Mouse (Mus musculus) large intestine, adult 2 months (tissue): Measurements from ENCODE around the gene Psma2. TPM values are rescaled to one million over a fixed set of nuclear protein-coding genes. Genes with fewer than 3 reads are reported as not detected.

Experiments
- DNase-seq: peaks from one replicate; pipeline ENCODE4 v3.0.0-alpha.2; 2012; ENCODE audit warnings: low read depth, low spot score
- WGBS: fragments of 180-500 bp; shearing (Covaris S2); methylation state at CpG from one replicate; pipeline ENCODE4 v1.1.7; 2018; 5-methylcytosine and 5-hydroxymethylcytosine counted together
- polyA plus RNA-seq: library from polyadenylated mRNA; depleted of rRNA; stranded (reverse); fragments of >200 nt; gene quantifications from 2 replicates; pipeline ENCODE4 v1.2.3, GENCODE M21; 2012; rRNA removed

Psma2 gene
- 51.1 and 51.7 TPM in 2 replicates for polyA plus RNA-seq

- DNase-seq = peak; percentile 94
- under 1% methylated on average over 42 of the region's 42 CpGs for WGBS
Measured at GRCm38 (mm10) chr13:14612926-14613529, at the start of gene Psma2, which contains the start of gene Mrpl32. Gene Psma2 (plus strand): TSS chr13:14613240. Gene Mrpl32 (minus strand): TSS chr13:14613165.

- no peak for DNase-seq
Measured at GRCm38 (mm10) chr13:14574128-14574527, 38.9 kb upstream of the Psma2 start.

GRCm38 (mm10) chr13:14580392-14580791, 32.6 kb upstream of the Psma2 start:
- WGBS = 75% methylated on average over 3 of the region's 3 CpGs

GRCm38 (mm10) chr13:14602744-14603143, 10.3 kb upstream of the Psma2 start:
- WGBS = 87% methylated on average over 2 of the region's 2 CpGs
- DNase-seq = no peak

More at GRCm38 (mm10) chr13:14580392-14580791, 32.6 kb upstream of the Psma2 start:
- DNase-seq = no peak

GRCm38 (mm10) chr13:14607616-14608015, 5.4 kb upstream of the Psma2 start:
- DNase-seq = no peak

GRCm38 (mm10) chr13:14612463-14612862, 577 bp upstream of the Psma2 start:
- DNase-seq = no peak
- 4% methylated on average over 10 of the region's 10 CpGs for WGBS

- DNase-seq = no peak
- WGBS = 0% methylated on average over 9 of the region's 9 CpGs
Measured at GRCm38 (mm10) chr13:14613553-14613952, 513 bp downstream of the Psma2 start.

- 11% methylated on average over 2 of the region's 2 CpGs for WGBS
- DNase-seq = peak; percentile 42
Measured at GRCm38 (mm10) chr13:14618724-14619123, 5.7 kb downstream of the Psma2 start.

GRCm38 (mm10) chr13:14629726-14630641, 16.9 kb downstream of the Psma2 start, which contains the start of gene AW209491:
Gene AW209491 (plus strand): TSS chr13:14630154.
- 1% methylated on average over 29 of the region's 29 CpGs for WGBS
- peak; percentile 90 for DNase-seq

- 20% methylated on average over 1 of the region's 1 CpGs for WGBS
- no peak for DNase-seq
Measured at GRCm38 (mm10) chr13:14639998-14640397, 27.0 kb downstream of the Psma2 start.

- WGBS = 17% methylated on average over 1 of the region's 1 CpGs
- DNase-seq = no peak
Measured at GRCm38 (mm10) chr13:14649301-14649700, 36.3 kb downstream of the Psma2 start.

- no peak for DNase-seq
Measured at GRCm38 (mm10) chr13:14667107-14667506, 54.1 kb downstream of the Psma2 start.

GRCm38 (mm10) chr13:14670342-14670741, 57.3 kb downstream of the Psma2 start:
- 23% methylated on average over 2 of the region's 2 CpGs for WGBS
- no peak for DNase-seq

More at GRCm38 (mm10) chr13:14667107-14667506, 54.1 kb downstream of the Psma2 start:
- 67% methylated on average over 4 of the region's 4 CpGs for WGBS

- DNase-seq = no peak
- 63% methylated on average over 3 of the region's 3 CpGs for WGBS
Measured at GRCm38 (mm10) chr13:14688955-14689354, 75.9 kb downstream of the Psma2 start.

GRCm38 (mm10) chr13:14716801-14717200, 103.8 kb downstream of the Psma2 start:
- no peak for DNase-seq
- 63% methylated on average over 2 of the region's 2 CpGs for WGBS

GRCm38 (mm10) chr13:14717755-14718154, 104.7 kb downstream of the Psma2 start:
- 77% methylated on average over 3 of the region's 3 CpGs for WGBS
- DNase-seq = no peak

Other genes with a start within 250 kb of the Psma2 start
- gene Hecw1, start 90.0 kb upstream of the Psma2 start, polyA plus RNA-seq = 0.02 and 0.03 TPM in 2 replicates
- 5.3 and 6.9 TPM in 2 replicates for gene Mrpl32, start 75 bp upstream of the Psma2 start, polyA plus RNA-seq
- gene AW209491, start 16.9 kb downstream of the Psma2 start, polyA plus RNA-seq = 3.5 and 4.6 TPM in 2 replicates